Mouse (Mus musculus) cerebellum, adult 2 months (tissue): ENCODE measurements around the gene Irgc1.

Experiments used
- CTCF ChIP-seq: fragments of 200-500 bp; IDR thresholded peaks from 2 replicates; pipeline ENCODE4 v1.5.1; 2011; ENCODE audit warnings: low read depth, mild to moderate bottlenecking, control low read depth, low read length, moderate library complexity, borderline replicate concordance; ENCODE audit not compliant: insufficient read depth
- POLR2A ChIP-seq: fragments of 200-500 bp; IDR thresholded peaks from 2 replicates; pipeline ENCODE4 v1.6.1; 2011; ENCODE audit warnings: low read length, control low read depth, borderline replicate concordance; ENCODE audit not compliant: insufficient read depth

DNA sequence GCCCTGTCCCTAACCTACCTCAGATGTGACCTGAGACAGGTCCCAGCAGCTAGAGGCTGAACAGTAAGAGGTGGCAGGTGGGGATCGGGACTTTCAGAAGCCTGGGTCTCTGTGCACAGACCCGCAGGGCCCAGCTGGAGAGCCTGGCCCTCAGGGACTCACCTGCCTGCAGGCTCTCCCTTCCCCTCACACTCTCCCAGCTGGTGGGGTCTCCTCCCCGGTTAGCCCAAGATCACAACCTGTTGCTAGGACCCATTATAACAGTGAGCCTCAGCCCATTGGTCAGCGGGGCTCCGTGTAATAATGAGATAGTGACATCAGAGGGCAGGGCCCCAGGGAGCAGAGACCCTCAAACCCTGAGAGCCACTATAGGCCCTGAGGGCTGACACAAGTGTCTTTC is 16.8 kb downstream of the Irgc1 start:
- TF ChIP-seq CTCF (no peak), POLR2A (no peak)
